Mouse (Mus musculus) ES-Bruce4 (cell line): ENCODE results near the gene Arhgef26.

Experiments
- CTCF ChIP-seq: IDR thresholded peaks from one replicate; pipeline ENCODE4 v1.8.1; 2011; ENCODE audit warnings: low read depth, low read length
- EP300 ChIP-seq: IDR thresholded peaks from 2 replicates; pipeline ENCODE4 v1.6.1; 2011; ENCODE audit warnings: low read depth, low read length; ENCODE audit not compliant: insufficient read depth
- POLR2A ChIP-seq: IDR thresholded peaks from one replicate; pipeline ENCODE4 v1.8.1; 2011; ENCODE audit warnings: low read length; ENCODE audit not compliant: insufficient read depth

- TF ChIP-seq POLR2A (no peak), CTCF (no peak), EP300 (no peak)
Measured at GRCm38 (mm10) chr3:62339516-62340051, 1.4 kb downstream of the Arhgef26 start.
